Comparison of ENCODE assay signal across 11 mouse cellular contexts in genomic region chr15:97372611-97373131, GRCm38 (mm10).
DNase-seq lines count a peak whose midpoint lies in the region; ATAC-seq and TF ChIP-seq lines count a peak whose summit lies in the region.
"Had no signal": no experiment of that assay in that cellular context is flagged by ENCODE, and none has a peak within 500 bp of the region (broad histone marks: within the 10 kb centered on the region; RNA-seq: fewer than 3 reads in every experiment).

No protein-coding gene starts in this region.

- no peak for TF ChIP-seq POLR2A in cerebellum, adult 2 months (IDR thresholded peaks at IDR 0.05; ENCODE audit: borderline replicate concordance, insufficient read depth, low read length)

- peaks cover 27% of the 10 kb centered on the region for H3K4me1 ChIP-seq in heart, embryonic 10.5 days
- peaks cover 57% of the 10 kb centered on the region for H3K4me1 ChIP-seq in liver, embryonic 13.5 days (replicated peaks)
- no peaks in the 10 kb centered on the region; the same call in 1 of the 2 replicates for H3K4me1 ChIP-seq in cerebellum, adult 2 months (ENCODE audit: control insufficient read depth, insufficient read depth, low read length)

- 56% methylated on average over 6 of the region's 6 CpGs for WGBS in heart, embryonic 10.5 days
- 55% methylated on average over 6 of the region's 6 CpGs for WGBS in liver, embryonic 13.5 days (ENCODE audit: insufficient replicate concordance)
- WGBS in macrophage (ENCODE audit: missing documents) = 73% methylated on average over 6 of the region's 6 CpGs
- 72% methylated on average over 6 of the region's 6 CpGs for WGBS in cerebellum, adult 2 months

- no peaks in the 10 kb centered on the region for H3K9me3 ChIP-seq in heart, embryonic 10.5 days
- H3K9me3 ChIP-seq in liver, embryonic 13.5 days (replicated peaks) = no peaks in the 10 kb centered on the region
- H3K9me3 ChIP-seq: hindbrain, embryonic 13.5 days had no signal

- peak overlapping the region; percentile 84 for H3K27ac ChIP-seq in heart, embryonic 10.5 days
- peak overlapping the region; percentile 34; the same call in 1 of the 2 replicates for H3K27ac ChIP-seq in liver, embryonic 13.5 days
- peak overlapping the region; percentile 75 for H3K27ac ChIP-seq in macrophage
- no peak overlapping the region for H3K27ac ChIP-seq in cerebellum, adult 2 months (ENCODE audit: insufficient read depth, low read length)
- H3K27ac ChIP-seq: hindbrain, embryonic 13.5 days; left cerebral cortex, adult 2 months had no signal

- ATAC-seq in liver, embryonic 13.5 days (ENCODE audit: low read depth) = no peak

- DNase-seq in heart, embryonic 10.5 days (ENCODE audit: low spot score) = no peak
- DNase-seq in heart, postnatal 4 days = no peak
- DNase-seq in liver, embryonic 13.5 days = no peak
- no peak for DNase-seq in liver
- DNase-seq in ZHBTc4 (ENCODE audit: low read depth, low spot score) = peak; percentile 69
- DNase-seq in cerebellum, adult 9-10 months = no peak
- DNase-seq in cerebellum, adult 2 months = no peak
- DNase-seq: cerebellum, postnatal 36 days had no signal

- no peak for TF ChIP-seq CTCF in cerebellum, adult 2 months (IDR thresholded peaks at IDR 0.05; ENCODE audit: borderline replicate concordance, insufficient read depth, low read depth, low read length)

- H3K4me2 ChIP-seq in liver, embryonic 13.5 days = peak overlapping the region; percentile 26; the same call in 1 of the 2 replicates

- 0 out of 2 replicates have a peak, but pooled peaks cover 4% of the 10 kb centered on the region for H3K27me3 ChIP-seq in heart, embryonic 10.5 days (ENCODE audit: insufficient read depth, poor library complexity, severe bottlenecking)
- H3K27me3 ChIP-seq in liver, embryonic 13.5 days = no peaks in the 10 kb centered on the region
- H3K27me3 ChIP-seq in cerebellum, adult 2 months (ENCODE audit: control insufficient read depth, insufficient read depth, low read length) = no peaks in the 10 kb centered on the region

- no peaks in the 10 kb centered on the region for H3K36me3 ChIP-seq in heart, embryonic 10.5 days
- H3K36me3 ChIP-seq in liver, embryonic 13.5 days = no peaks in the 10 kb centered on the region; the same call in 1 of the 2 replicates
- no peaks in the 10 kb centered on the region for H3K36me3 ChIP-seq in macrophage (ENCODE audit: inconsistent target)
- H3K36me3 ChIP-seq: hindbrain, embryonic 13.5 days had no signal

- H3K79me2 ChIP-seq in macrophage (ENCODE audit: inconsistent target) = peaks cover 10% of the 10 kb centered on the region; the same call in 1 of the 2 replicates

- H3K9ac ChIP-seq in liver, embryonic 13.5 days = peak overlapping the region; percentile 43
- H3K9ac ChIP-seq: hindbrain, embryonic 13.5 days had no signal

- H3K4me3 ChIP-seq in heart, embryonic 10.5 days = no peak overlapping the region
- no peak overlapping the region for H3K4me3 ChIP-seq in liver, embryonic 13.5 days (replicated peaks)
- no peak overlapping the region for H3K4me3 ChIP-seq in macrophage (ENCODE audit: inconsistent target)
- H3K4me3 ChIP-seq in cerebellum, adult 2 months (replicated peaks; ENCODE audit: insufficient read depth, low read depth, low read length) = no peak overlapping the region
- H3K4me3 ChIP-seq: hindbrain, embryonic 13.5 days; left cerebral cortex, adult 2 months had no signal
